Mouse (Mus musculus) midbrain, embryonic 13.5 days (tissue): ENCODE measurements at regions not wholly inside any gene's neighbourhood (a gene's known extent, or its start where the extent isn't known, plus 50 kb on each side); places are given as distances from the start of the nearest gene placed in this dataset.

ENCODE experiments used
- ATAC-seq: fragments of 200-750 bp; cut with Nextera tagmentation; 2 replicates; pipeline ENCODE4 v1.8.0; 2017; ENCODE audit warnings: mild to moderate bottlenecking, moderate TSS enrichment, moderate library complexity
- H3K27ac ChIP-seq: fragments of 300-500 bp; sonication (generic); 2 replicates; pipeline ENCODE4 v1.5.1; 2015; ENCODE audit warnings: inconsistent platforms, mild to moderate bottlenecking, moderate library complexity
- H3K27me3 ChIP-seq: fragments of 300-500 bp; sonication (generic); 2 replicates; pipeline ENCODE4 v1.6.1; 2015; ENCODE audit warnings: mild to moderate bottlenecking, inconsistent platforms
- H3K36me3 ChIP-seq: fragments of 300-500 bp; sonication (generic); 2 replicates; pipeline ENCODE4 v1.6.1; 2015; ENCODE audit warnings: mild to moderate bottlenecking, inconsistent platforms
- H3K4me1 ChIP-seq: fragments of 300-500 bp; sonication (generic); replicated peaks from 2 replicates; pipeline ENCODE4 v1.6.1; 2015; ENCODE audit warnings: inconsistent platforms
- H3K4me2 ChIP-seq: fragments of 300-500 bp; sonication (generic); replicated peaks from 2 replicates; pipeline ENCODE4 v1.6.1; 2015; ENCODE audit warnings: moderate library complexity, mild to moderate bottlenecking, inconsistent platforms
- H3K4me3 ChIP-seq: fragments of 300-500 bp; sonication (generic); replicated peaks from 2 replicates; pipeline ENCODE4 v1.5.1; 2015; ENCODE audit warnings: mild to moderate bottlenecking, inconsistent platforms
- H3K9ac ChIP-seq: fragments of 300-500 bp; sonication (generic); replicated peaks from 2 replicates; pipeline ENCODE4 v1.6.1; 2015; ENCODE audit warnings: mild to moderate bottlenecking, inconsistent platforms
- H3K9me3 ChIP-seq: fragments of 300-500 bp; sonication (generic); 2 replicates; pipeline ENCODE4 v1.6.1; 2016; ENCODE audit warnings: mild to moderate bottlenecking, inconsistent platforms
- WGBS: fragments of 180-500 bp; shearing (Covaris S2); methylation state at CpG from one replicate; pipeline ENCODE4 v1.1.7; 2015; 5-methylcytosine and 5-hydroxymethylcytosine counted together

DNA sequence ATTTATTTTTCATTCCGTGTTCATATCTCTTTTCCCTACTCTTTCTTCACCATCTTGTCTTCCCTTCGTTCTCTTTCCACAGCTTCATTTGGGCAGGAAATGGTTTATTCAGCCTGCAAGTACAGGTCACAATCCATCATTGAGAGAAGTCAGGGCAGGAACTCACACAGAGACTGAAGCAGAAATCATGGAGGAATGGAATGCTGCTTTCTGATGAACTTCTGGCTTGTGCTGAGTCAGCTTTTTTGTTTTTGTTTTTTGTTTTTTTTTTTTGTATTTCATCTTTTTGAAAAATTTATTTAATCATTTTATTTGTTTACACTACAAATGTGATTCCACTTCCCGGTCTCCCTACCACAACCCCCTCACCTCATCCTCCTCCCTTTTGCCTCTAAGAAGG lies 51.2 kb upstream of the Suclg2 start:
- WGBS = 89% methylated on average over 3 of the region's 3 CpGs
- Histone ChIP-seq H3K9ac (no peak overlapping the region), H3K4me2 (no peak overlapping the region), H3K27me3 (no peaks in the 10 kb centered on the region), H3K36me3 (no peaks in the 10 kb centered on the region), H3K27ac (no peak overlapping the region), H3K9me3 (no peaks in the 10 kb centered on the region), H3K4me3 (no peak overlapping the region), H3K4me1 (no peaks in the 10 kb centered on the region)
- no peak for ATAC-seq

DNA sequence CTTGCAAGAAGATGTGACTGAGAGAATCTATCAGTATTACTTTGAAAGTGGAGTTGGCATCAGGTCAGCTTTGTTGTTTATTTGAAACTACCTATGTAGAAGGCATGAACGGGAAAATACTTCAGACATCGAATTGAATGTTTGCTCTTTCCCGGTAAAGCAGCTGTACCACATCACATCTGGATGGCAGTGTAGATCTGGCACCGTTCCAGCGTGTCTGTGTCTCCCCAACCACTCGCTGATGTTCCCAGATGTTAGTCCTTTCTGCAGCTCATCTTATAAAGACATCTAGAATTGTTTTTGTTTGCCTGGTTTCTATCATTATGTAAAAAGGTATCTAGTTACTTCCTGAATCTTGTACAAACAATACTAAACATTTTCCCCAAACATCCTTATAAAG lies 83.1 kb upstream of the Suclg2 start:
- Histone ChIP-seq H3K27me3 (no peaks in the 10 kb centered on the region), H3K4me1 (no peaks in the 10 kb centered on the region), H3K9ac (no peak overlapping the region), H3K4me3 (no peak overlapping the region), H3K27ac (no peak overlapping the region), H3K9me3 (no peaks in the 10 kb centered on the region), H3K4me2 (no peak overlapping the region), H3K36me3 (no peaks in the 10 kb centered on the region)
- no peak for ATAC-seq
- WGBS = 90% methylated on average over 6 of the region's 6 CpGs

DNA sequence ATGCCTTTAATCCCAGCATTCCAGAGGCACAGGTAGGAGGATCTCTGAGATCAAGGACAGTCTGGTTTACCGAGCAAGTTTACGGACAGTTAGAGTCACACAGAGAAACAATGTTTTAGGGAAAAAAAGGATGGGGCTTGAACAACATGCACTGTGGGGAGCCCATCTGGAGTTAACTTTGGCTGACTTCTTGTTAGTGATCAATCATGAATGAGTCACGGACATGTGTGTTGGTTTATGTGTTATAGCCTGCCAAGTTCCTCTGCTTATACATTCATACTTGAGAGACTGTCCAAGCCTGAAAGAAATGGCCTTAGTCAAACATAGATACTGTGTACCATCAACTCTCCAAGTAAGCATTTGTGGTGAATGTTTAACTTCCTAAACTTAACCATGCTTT lies 122.9 kb upstream of the Suclg2 start:
- no peaks in the 10 kb centered on the region for H3K9me3 ChIP-seq
- no peaks in the 10 kb centered on the region for H3K27me3 ChIP-seq
- WGBS = 92% methylated on average over 3 of the region's 3 CpGs
- H3K4me1 ChIP-seq = no peaks in the 10 kb centered on the region
- H3K4me3 ChIP-seq = no peak overlapping the region
- no peaks in the 10 kb centered on the region for H3K36me3 ChIP-seq
- no peak overlapping the region for H3K4me2 ChIP-seq
- H3K27ac ChIP-seq = no peak overlapping the region
- no peak overlapping the region for H3K9ac ChIP-seq
- ATAC-seq = no peak

GRCm38 (mm10) chr6:95846536-95846935 lies 127.9 kb upstream of the Suclg2 start:
- Histone ChIP-seq H3K27me3 (no peaks in the 10 kb centered on the region), H3K27ac (no peak overlapping the region), H3K9ac (no peak overlapping the region), H3K36me3 (no peaks in the 10 kb centered on the region), H3K4me1 (no peaks in the 10 kb centered on the region), H3K4me2 (no peak overlapping the region), H3K9me3 (no peaks in the 10 kb centered on the region), H3K4me3 (no peak overlapping the region)
- WGBS = 81% methylated on average over 1 of the region's 1 CpGs
- ATAC-seq = no peak

DNA sequence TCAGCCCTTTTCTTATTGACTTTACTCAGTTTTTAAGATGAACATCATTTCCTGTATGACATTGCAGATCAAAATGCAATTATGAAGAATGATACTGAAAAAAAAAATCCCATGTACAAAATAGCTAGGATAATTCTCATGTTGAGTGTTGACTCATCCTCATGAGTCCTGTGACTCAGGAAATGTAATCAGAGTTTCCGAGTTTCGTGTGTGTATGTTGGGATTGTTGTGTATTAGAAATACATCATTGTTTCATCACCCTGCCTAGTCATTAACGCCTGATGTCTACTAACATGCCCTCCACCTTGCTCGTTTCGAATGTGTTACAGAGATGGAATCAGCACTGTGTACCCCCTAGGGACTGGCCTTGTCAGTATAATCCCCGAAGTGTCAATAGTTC lies 156.9 kb upstream of the Suclg2 start:
- no peak overlapping the region for H3K4me3 ChIP-seq
- no peak for ATAC-seq
- no peaks in the 10 kb centered on the region for H3K9me3 ChIP-seq
- no peak overlapping the region for H3K4me2 ChIP-seq
- 78% methylated on average over 6 of the region's 6 CpGs for WGBS
- no peaks in the 10 kb centered on the region for H3K27me3 ChIP-seq
- no peak overlapping the region for H3K27ac ChIP-seq
- no peak overlapping the region for H3K9ac ChIP-seq
- peaks cover 4% of the 10 kb centered on the region for H3K4me1 ChIP-seq
- no peaks in the 10 kb centered on the region for H3K36me3 ChIP-seq

- H3K27ac ChIP-seq = no peak overlapping the region
- no peaks in the 10 kb centered on the region for H3K36me3 ChIP-seq
- H3K27me3 ChIP-seq = no peaks in the 10 kb centered on the region
- H3K4me1 ChIP-seq = peaks cover 4% of the 10 kb centered on the region
- H3K9me3 ChIP-seq = no peaks in the 10 kb centered on the region
- H3K9ac ChIP-seq = no peak overlapping the region
- ATAC-seq = no peak
- WGBS = 32% methylated on average over 2 of the region's 2 CpGs
- no peak overlapping the region for H3K4me2 ChIP-seq
- H3K4me3 ChIP-seq = no peak overlapping the region
Measured at GRCm38 (mm10) chr6:95876320-95876719, 157.7 kb upstream of the Suclg2 start.

GRCm38 (mm10) chr6:95886645-95887044 lies 168.0 kb upstream of the Suclg2 start:
- 94% methylated on average over 4 of the region's 4 CpGs for WGBS
- Histone ChIP-seq H3K27me3 (no peaks in the 10 kb centered on the region), H3K4me3 (no peak overlapping the region), H3K9ac (no peak overlapping the region), H3K27ac (no peak overlapping the region), H3K4me1 (no peaks in the 10 kb centered on the region), H3K9me3 (no peaks in the 10 kb centered on the region), H3K36me3 (no peaks in the 10 kb centered on the region), H3K4me2 (no peak overlapping the region)
- ATAC-seq = no peak

DNA sequence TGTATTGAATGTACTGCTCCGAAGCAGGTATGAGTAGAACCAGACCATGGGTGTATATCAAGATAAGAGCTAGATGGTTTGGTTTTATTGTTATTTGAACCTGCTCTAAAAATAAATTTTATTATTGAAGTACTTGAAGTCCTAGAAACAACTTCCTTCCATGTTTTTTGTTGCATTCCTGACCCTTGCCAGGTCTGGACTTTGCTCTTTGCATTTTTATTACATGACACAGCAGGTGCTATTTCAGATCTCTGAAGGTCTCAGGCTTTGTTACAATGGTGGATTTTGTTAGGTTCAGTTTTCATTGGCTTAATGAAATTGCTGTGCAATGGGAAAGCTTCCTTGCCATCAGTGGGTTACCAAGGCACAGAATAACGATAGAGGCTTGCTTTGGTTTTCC lies 184.0 kb upstream of the Suclg2 start:
- Histone ChIP-seq H3K27me3 (no peaks in the 10 kb centered on the region), H3K4me1 (peaks cover 8% of the 10 kb centered on the region; the same call in 1 of the 2 replicates), H3K9ac (no peak overlapping the region), H3K4me2 (no peak overlapping the region), H3K4me3 (no peak overlapping the region), H3K27ac (no peak overlapping the region), H3K36me3 (no peaks in the 10 kb centered on the region), H3K9me3 (no peaks in the 10 kb centered on the region)
- no peak for ATAC-seq
- 83% methylated on average over 2 of the region's 2 CpGs for WGBS

GRCm38 (mm10) chr6:95904085-95904633 lies 185.6 kb upstream of the Suclg2 start:
- 38% methylated on average over 10 of the region's 10 CpGs for WGBS
- 0 out of 2 replicates have a peak overlapping the region, but pooled peaks have one; percentile 9 for H3K4me2 ChIP-seq
- ATAC-seq = no peak
- no peak overlapping the region for H3K4me3 ChIP-seq
- H3K4me1 ChIP-seq = peaks cover 8% of the 10 kb centered on the region; the same call in 1 of the 2 replicates
- H3K27me3 ChIP-seq = no peaks in the 10 kb centered on the region
- no peak overlapping the region for H3K9ac ChIP-seq
- H3K36me3 ChIP-seq = no peaks in the 10 kb centered on the region
- no peaks in the 10 kb centered on the region for H3K9me3 ChIP-seq
- H3K27ac ChIP-seq = no peak overlapping the region

GRCm38 (mm10) chr6:95905057-95905456 lies 186.5 kb upstream of the Suclg2 start:
- ATAC-seq = no peak
- Histone ChIP-seq H3K27me3 (no peaks in the 10 kb centered on the region), H3K4me3 (no peak overlapping the region), H3K27ac (no peak overlapping the region), H3K36me3 (no peaks in the 10 kb centered on the region), H3K4me1 (peaks cover 8% of the 10 kb centered on the region; the same call in 1 of the 2 replicates), H3K9ac (no peak overlapping the region), H3K4me2 (no peak overlapping the region), H3K9me3 (no peaks in the 10 kb centered on the region)
- WGBS = 91% methylated on average over 8 of the region's 8 CpGs

- Histone ChIP-seq H3K4me1 (peaks cover under 1% of the 10 kb centered on the region; the same call in 1 of the 2 replicates), H3K4me2 (no peak overlapping the region), H3K4me3 (no peak overlapping the region), H3K9me3 (no peaks in the 10 kb centered on the region), H3K36me3 (no peaks in the 10 kb centered on the region), H3K27me3 (no peaks in the 10 kb centered on the region), H3K9ac (no peak overlapping the region), H3K27ac (no peak overlapping the region)
- 76% methylated on average over 3 of the region's 3 CpGs for WGBS
- ATAC-seq = no peak
Measured at GRCm38 (mm10) chr6:95921737-95922136, 191.2 kb upstream of the Fam19a1 start.

- 91% methylated on average over 1 of the region's 1 CpGs for WGBS
- no peaks in the 10 kb centered on the region for H3K4me1 ChIP-seq
- no peak for ATAC-seq
- no peaks in the 10 kb centered on the region for H3K27me3 ChIP-seq
- no peaks in the 10 kb centered on the region for H3K36me3 ChIP-seq
- H3K4me2 ChIP-seq = no peak overlapping the region
- no peaks in the 10 kb centered on the region for H3K9me3 ChIP-seq
- H3K27ac ChIP-seq = no peak overlapping the region
- H3K9ac ChIP-seq = no peak overlapping the region
- no peak overlapping the region for H3K4me3 ChIP-seq
Measured at GRCm38 (mm10) chr6:95934561-95934960, 178.4 kb upstream of the Fam19a1 start.

DNA sequence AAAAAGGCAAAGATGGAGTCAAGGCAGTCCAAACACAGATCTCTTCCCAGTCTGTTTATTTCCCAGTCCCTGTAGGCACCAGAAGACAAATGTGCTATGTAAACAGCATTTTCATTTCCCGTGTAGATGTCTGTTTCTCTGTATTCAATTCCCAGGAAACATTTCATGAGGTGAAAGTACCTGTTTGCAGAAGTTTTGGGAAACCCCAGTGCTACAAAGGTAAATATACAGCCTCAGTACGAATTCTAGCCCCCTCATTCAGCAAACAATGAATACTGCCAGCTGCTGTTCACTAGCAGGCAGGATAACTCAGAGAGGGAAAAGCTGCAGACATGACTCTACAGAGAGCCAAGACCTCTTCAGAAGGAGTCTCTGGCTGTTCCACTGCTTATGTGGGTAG lies 176.4 kb upstream of the Fam19a1 start:
- Histone ChIP-seq H3K27me3 (no peaks in the 10 kb centered on the region), H3K27ac (no peak overlapping the region), H3K36me3 (no peaks in the 10 kb centered on the region), H3K4me1 (no peaks in the 10 kb centered on the region), H3K9ac (no peak overlapping the region), H3K4me2 (no peak overlapping the region), H3K4me3 (no peak overlapping the region), H3K9me3 (no peaks in the 10 kb centered on the region)
- no peak for ATAC-seq
- WGBS = 72% methylated on average over 2 of the region's 2 CpGs
